Mouse (Mus musculus): ENCODE data around the gene Gdf3. TPM values are rescaled to one million over a fixed set of nuclear protein-coding genes. Genes with fewer than 3 reads are reported as not detected.

Gene Gdf3
- polyA plus RNA-seq, 1 experiment from 2014 or later: not detected

DNA sequence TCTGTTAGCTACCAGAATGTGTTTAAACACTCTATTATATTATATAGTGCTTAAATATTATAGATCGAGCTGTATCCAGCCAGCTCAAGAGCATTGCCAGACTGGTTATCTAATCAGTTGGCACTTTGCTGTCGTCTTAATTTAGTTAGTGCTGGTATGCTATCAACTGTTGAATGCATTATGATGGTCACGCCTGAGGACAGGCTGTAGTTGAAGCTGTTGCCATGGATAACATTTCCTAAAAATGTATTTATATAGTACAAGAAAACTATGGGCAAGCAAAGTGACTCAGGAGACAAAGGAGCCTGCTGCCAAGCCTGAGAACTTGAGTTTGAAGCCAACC lies 38.3 kb downstream of the Gdf3 start:
- ATAC-seq (no peak), DNase-seq (ENCODE audit: low spot score) (no peak)
- Histone ChIP-seq H3K4me2 (replicated peaks; ENCODE audit: low read depth, low read length) (no peak overlapping the region), H3K4me3 (ENCODE audit: low read depth, low read length) (no peak overlapping the region), H3K27ac (ENCODE audit: low read length) (no peak overlapping the region), H3K9ac (replicated peaks; ENCODE audit: low read depth) (no peak overlapping the region), H3K36me3 (ENCODE audit: insufficient read depth, low read length) (no peaks in the 10 kb centered on the region), H3K4me1 (ENCODE audit: insufficient read depth, low read depth, low read length) (no peaks in the 10 kb centered on the region), H3K27me3 (replicated peaks; ENCODE audit: insufficient read depth, low read length) (no peaks in the 10 kb centered on the region), H3K9me3 (ENCODE audit: low read length) (no peaks in the 10 kb centered on the region)
- WGBS: 54% methylated on average over 3 of the region's 3 CpGs
- no peak for TF ChIP-seq CTCF (IDR thresholded peaks at IDR 0.05)

GRCm38 (mm10) chr6:122570695-122571616 lies 38.9 kb downstream of the Gdf3 start:
- Histone ChIP-seq H3K27me3 (replicated peaks; ENCODE audit: insufficient read depth, low read length) (no peaks in the 10 kb centered on the region), H3K9me3 (ENCODE audit: low read length) (no peaks in the 10 kb centered on the region), H3K4me1 (ENCODE audit: insufficient read depth, low read depth, low read length) (no peaks in the 10 kb centered on the region), H3K9ac (replicated peaks; ENCODE audit: low read depth) (no peak overlapping the region), H3K27ac (ENCODE audit: low read length) (no peak overlapping the region), H3K4me2 (replicated peaks; ENCODE audit: low read depth, low read length) (no peak overlapping the region), H3K4me3 (ENCODE audit: low read depth, low read length) (no peak overlapping the region), H3K36me3 (ENCODE audit: insufficient read depth, low read length) (no peaks in the 10 kb centered on the region)
- peak; percentile 55 for ATAC-seq
- peak; percentile 58; the same call in 1 of the 2 replicates for TF ChIP-seq EP300 (IDR thresholded peaks at IDR 0.05)
- TF ChIP-seq CTCF (IDR thresholded peaks at IDR 0.05): no peak
- peak; percentile 54 for DNase-seq (ENCODE audit: low spot score)
- 35% methylated on average over 8 of the region's 8 CpGs for WGBS

DNA sequence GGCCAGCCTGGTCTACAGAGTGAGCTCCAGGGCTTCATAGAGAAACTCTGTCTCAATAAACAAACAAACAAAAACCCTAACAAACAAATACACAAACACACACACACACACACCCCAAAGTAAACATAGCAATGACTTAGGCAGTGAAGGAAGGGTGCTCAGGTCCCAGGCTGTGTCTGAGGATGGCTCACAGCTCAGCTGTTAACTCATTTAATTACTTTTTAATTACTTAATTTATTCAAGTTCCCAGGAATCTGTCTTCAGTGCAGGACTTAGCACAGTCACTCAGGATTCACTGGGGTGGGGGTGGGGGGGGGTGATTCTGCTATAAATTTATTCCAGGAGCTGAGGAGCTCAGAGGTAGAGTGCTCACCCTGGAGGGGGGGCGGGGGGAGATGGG lies 40.1 kb downstream of the Gdf3 start:
- DNase-seq (ENCODE audit: low spot score): no peak
- no peak for ATAC-seq
- TF ChIP-seq EP300 (IDR thresholded peaks at IDR 0.05) (no peak), CTCF (IDR thresholded peaks at IDR 0.05) (no peak)
- Histone ChIP-seq H3K4me1 (ENCODE audit: insufficient read depth, low read depth, low read length) (no peaks in the 10 kb centered on the region), H3K4me3 (ENCODE audit: low read depth, low read length) (no peak overlapping the region), H3K9me3 (ENCODE audit: low read length) (no peaks in the 10 kb centered on the region), H3K4me2 (replicated peaks; ENCODE audit: low read depth, low read length) (no peak overlapping the region), H3K27me3 (replicated peaks; ENCODE audit: insufficient read depth, low read length) (no peaks in the 10 kb centered on the region), H3K36me3 (ENCODE audit: insufficient read depth, low read length) (no peaks in the 10 kb centered on the region), H3K27ac (ENCODE audit: low read length) (no peak overlapping the region), H3K9ac (replicated peaks; ENCODE audit: low read depth) (no peak overlapping the region)
- WGBS: 69% methylated on average over 1 of the region's 1 CpGs

DNA sequence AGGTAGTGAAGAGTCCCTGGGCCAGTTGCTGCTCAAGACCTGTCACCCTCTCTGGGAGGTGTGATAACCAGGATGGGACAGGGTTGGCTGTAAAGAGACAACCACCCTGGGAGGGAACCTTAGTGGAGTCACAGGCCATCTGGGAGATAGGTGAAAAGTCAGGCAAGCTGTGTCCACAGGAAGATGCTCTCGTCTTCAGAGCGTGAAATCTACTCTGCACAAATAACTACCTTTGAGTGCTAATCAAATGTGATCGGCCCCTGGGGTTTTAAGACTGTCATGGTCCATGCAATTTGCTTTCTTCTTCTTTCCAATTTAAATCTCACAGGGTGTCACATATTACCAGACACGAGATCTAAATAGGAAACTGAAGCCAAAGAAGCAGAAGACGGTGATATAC lies 40.8 kb downstream of the Gdf3 start:
- Histone ChIP-seq H3K9ac (replicated peaks; ENCODE audit: low read depth) (no peak overlapping the region), H3K9me3 (ENCODE audit: low read length) (no peaks in the 10 kb centered on the region), H3K4me3 (ENCODE audit: low read depth, low read length) (no peak overlapping the region), H3K27ac (ENCODE audit: low read length) (no peak overlapping the region), H3K36me3 (ENCODE audit: insufficient read depth, low read length) (no peaks in the 10 kb centered on the region), H3K4me2 (replicated peaks; ENCODE audit: low read depth, low read length) (no peak overlapping the region), H3K4me1 (ENCODE audit: insufficient read depth, low read depth, low read length) (no peaks in the 10 kb centered on the region), H3K27me3 (replicated peaks; ENCODE audit: insufficient read depth, low read length) (no peaks in the 10 kb centered on the region)
- TF ChIP-seq CTCF (IDR thresholded peaks at IDR 0.05) (no peak), EP300 (IDR thresholded peaks at IDR 0.05) (no peak)
- ATAC-seq (no peak), DNase-seq (ENCODE audit: low spot score) (no peak)
- 60% methylated on average over 5 of the region's 5 CpGs for WGBS

GRCm38 (mm10) chr6:122565070-122565784 lies 44.7 kb downstream of the Gdf3 start:
- no peaks in the 10 kb centered on the region for H3K9me3 ChIP-seq (ENCODE audit: low read length)
- DNase-seq (ENCODE audit: low spot score) (no peak), ATAC-seq (no peak)
- H3K4me1 ChIP-seq (ENCODE audit: insufficient read depth, low read depth, low read length): no peaks in the 10 kb centered on the region
- TF ChIP-seq CTCF (IDR thresholded peaks at IDR 0.05): no peak
- no peak for TF ChIP-seq EP300 (IDR thresholded peaks at IDR 0.05)
- no peaks in the 10 kb centered on the region for H3K27me3 ChIP-seq (replicated peaks; ENCODE audit: insufficient read depth, low read length)
- H3K27ac ChIP-seq (ENCODE audit: low read length): no peak overlapping the region
- no peak overlapping the region for H3K4me2 ChIP-seq (replicated peaks; ENCODE audit: low read depth, low read length)
- no peak overlapping the region for H3K4me3 ChIP-seq (ENCODE audit: low read depth, low read length)
- H3K36me3 ChIP-seq (ENCODE audit: insufficient read depth, low read length): no peaks in the 10 kb centered on the region
- H3K9ac ChIP-seq (replicated peaks; ENCODE audit: low read depth): no peak overlapping the region
- 79% methylated on average over 9 of the region's 9 CpGs for WGBS

DNA sequence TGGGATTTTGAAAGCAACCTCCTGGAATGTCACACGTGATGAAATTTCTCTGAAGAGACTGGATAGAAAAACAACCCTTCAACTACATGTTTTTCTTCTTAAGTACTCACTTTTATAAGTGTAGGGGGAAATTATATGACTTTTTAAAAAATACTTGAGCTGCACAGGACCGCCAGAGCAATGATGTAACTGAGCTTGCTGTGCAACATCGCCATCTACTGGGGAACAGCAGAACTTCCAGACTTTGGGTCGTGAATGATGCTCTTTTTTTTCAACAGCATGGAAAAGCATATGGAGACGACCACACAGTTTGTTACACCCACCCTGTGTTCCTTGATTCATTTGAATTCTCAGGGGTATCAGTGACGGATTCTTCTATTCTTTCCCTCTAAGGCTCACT lies 47.4 kb downstream of the Gdf3 start:
- Histone ChIP-seq H3K36me3 (ENCODE audit: insufficient read depth, low read length) (no peaks in the 10 kb centered on the region), H3K9me3 (ENCODE audit: low read length) (no peaks in the 10 kb centered on the region), H3K27ac (ENCODE audit: low read length) (no peak overlapping the region), H3K4me3 (ENCODE audit: low read depth, low read length) (no peak overlapping the region), H3K27me3 (replicated peaks; ENCODE audit: insufficient read depth, low read length) (no peaks in the 10 kb centered on the region), H3K4me1 (ENCODE audit: insufficient read depth, low read depth, low read length) (no peaks in the 10 kb centered on the region), H3K9ac (replicated peaks; ENCODE audit: low read depth) (no peak overlapping the region), H3K4me2 (replicated peaks; ENCODE audit: low read depth, low read length) (no peak overlapping the region)
- DNase-seq (ENCODE audit: low spot score): peak; percentile 67
- 5% methylated on average over 6 of the region's 6 CpGs for WGBS
- 0 out of 2 replicates have a peak, but pooled peaks have one; percentile 22 for ATAC-seq
- no peak for TF ChIP-seq EP300 (IDR thresholded peaks at IDR 0.05)
- peak; percentile 87 for TF ChIP-seq CTCF (IDR thresholded peaks at IDR 0.05)
